Mouse (Mus musculus): ENCODE data around the gene Ahdc1.

Gene Ahdc1

DNA sequence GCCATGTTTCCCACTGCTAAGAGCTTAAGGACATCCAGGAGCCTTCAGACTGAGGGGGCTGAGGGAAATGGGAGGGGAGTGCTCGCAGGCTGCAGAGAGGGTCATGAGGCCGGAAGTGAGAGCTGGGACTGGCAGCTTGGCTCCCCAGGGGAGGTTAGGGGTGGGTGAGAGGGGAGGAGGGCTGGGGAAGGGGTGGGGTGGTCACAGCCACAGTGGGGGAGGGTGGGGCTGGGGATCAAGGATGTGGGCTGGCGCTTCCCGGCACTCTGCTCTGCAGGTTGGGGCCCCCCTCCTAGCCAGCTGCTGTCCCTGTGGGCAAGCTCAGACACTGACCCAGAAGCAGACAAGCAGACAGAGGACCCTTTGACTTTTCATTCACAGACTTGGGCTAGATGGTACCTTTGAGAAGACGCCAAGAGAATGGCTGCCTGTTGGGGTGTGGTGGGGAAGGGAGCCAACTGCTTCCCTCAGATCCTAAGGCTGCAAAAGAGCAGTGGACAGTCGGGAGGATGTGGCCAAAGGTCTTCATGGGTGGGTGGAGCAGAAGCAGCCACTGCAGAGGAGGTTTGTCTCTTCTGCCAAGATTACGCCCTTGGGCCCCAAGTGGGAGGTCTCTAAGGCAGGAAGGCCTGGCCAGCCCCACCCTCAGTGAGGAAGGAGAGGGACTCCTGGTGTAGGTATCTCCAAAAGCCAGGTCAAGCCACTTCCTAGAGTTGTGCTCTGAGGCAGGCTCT, 46.5 kb downstream of the Ahdc1 start:
- no peak for DNase-seq

DNA sequence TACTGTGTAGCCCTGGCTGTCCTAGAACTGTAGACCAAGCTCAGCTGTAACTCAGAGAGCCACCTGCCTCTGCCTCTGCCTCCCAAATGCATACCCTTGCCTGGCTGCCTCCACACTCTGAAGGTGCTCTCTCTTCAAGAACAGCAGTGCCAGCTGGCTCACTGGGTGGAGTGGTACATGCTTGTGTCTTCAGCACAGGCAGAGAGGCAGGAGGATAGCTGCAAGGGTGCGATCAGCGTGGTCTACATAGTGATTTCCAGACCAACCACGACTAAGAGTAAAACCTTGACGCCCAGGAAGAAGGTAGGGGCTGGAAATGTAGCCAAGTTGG, 47.0 kb downstream of the Ahdc1 start:
- DNase-seq: no peak

DNA sequence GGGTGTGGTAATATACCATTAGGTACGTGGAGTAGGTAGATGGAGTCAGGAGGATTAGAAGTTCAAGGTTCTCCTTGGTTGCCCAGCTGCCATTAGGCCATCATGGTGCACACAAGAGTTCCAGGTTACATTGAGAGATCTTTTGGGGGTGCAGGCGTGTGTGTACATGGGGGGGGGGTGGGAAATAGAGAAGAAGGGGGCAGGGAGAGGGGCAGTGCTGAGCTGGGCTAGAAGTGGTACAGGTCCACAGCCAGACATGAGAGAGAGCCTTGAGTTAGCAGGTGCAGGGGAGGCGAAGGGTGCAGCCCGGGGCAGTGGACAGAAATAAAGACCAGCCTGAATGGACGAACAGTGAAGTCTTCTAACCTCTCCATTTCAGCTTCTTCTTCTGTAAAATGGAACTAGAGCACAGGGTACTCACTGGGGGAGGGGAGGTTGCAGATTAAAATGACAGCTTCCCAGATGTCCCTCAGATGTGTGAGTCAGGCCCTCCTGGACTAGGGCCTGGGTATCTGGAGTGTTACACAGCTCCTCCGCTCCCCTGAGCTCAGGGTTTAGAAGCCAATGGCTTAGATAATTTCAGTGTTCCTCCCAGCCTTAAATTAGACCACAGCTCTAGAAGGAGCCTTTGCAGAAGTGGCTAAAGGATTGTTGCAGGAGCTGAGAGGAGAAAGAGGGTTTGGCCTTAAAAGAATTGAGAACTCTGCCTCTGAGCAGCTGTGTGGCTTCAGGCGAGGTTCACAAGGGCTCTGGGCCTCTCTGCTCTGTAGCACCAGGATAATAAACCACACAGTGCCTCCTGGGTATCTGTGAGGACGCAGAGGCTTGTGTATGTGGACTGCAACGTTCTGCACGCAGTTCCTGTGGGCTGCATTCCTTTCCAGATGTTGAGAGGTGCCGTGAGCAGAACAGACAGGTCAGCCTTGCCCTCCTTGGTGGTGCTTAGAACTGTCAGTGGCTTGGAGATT, 47.7 kb downstream of the Ahdc1 start:
- no peak for DNase-seq

DNA sequence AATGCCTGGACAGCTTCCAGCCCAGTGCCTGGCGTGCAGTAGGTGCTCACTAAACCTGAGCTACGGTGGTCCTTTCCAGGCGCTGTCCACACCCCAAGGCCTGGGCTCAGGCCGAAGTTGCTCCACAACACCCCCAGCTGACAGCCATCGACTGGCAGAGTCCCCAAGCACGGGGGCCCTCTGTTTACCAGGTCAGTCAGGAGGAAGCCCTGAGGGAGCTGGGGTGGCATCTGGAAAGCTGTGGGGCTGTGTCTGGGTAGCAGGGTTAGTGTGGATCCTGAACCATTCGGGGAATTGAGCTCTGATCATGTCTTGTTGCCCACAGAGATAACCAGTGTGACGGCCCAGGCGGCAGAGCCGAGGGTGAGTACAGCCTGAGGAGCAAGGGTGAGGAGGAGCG, 49.6 kb downstream of the Ahdc1 start:
- DNase-seq: no peak

GRCm38 (mm10) chr4:133061798-133062197, 50.7 kb downstream of the Ahdc1 start:
- no peak for DNase-seq

- no peak for DNase-seq
These were observed 51.2 kb downstream of the Ahdc1 start for GRCm38 (mm10) chr4:133062286-133062685.

GRCm38 (mm10) chr4:133063203-133063602, 52.1 kb downstream of the Ahdc1 start:
- DNase-seq: no peak

DNA sequence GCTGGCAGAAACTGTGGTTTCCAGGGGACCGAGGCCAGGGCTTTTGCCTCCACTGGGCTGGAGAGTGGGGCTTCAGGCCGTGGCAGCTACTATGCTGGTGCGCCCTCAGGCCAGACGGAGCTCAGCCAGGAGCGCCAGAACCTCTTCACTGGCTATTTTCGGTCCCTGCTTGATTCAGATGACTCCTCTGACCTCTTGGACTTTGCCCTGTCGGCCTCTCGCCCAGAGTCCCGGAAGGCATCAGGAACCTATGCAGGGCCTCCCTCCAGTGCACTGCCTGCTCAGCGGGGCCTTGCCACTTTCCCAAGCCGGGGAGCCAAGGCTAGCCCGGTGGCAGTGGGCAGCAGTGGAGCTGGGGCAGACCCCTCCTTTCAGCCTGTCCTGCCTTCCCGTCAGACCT, 52.7 kb downstream of the Ahdc1 start:
- no peak for DNase-seq

GRCm38 (mm10) chr4:133064791-133065190, 53.7 kb downstream of the Ahdc1 start:
- no peak for DNase-seq

- DNase-seq: no peak
These were observed 54.9 kb downstream of the Ahdc1 start for GRCm38 (mm10) chr4:133065894-133066386.

GRCm38 (mm10) chr4:133068400-133069138, 57.5 kb downstream of the Ahdc1 start:
- DNase-seq: no peak

DNA sequence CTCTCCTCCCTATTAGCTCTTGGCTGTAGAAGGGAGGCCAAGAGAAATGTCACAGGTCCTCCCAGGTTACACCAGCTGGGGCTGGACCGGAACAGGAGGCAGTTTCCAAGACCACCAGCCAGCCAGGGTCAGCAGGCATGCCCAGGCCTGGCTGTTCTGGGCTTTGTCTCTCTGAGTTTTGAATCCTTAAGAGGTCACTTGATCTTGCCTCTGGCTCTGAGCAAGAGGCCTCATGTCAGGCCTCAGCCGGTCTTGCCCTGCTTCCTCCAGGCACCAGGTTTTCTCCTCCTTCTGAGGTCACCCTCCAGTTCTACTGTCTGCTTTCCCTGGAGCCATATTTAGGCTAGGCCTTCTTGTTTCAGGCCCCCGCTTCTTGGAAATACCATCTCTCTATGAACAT, 59.3 kb downstream of the Ahdc1 start:
- no peak for DNase-seq

- no peak for DNase-seq
These were observed 59.8 kb downstream of the Ahdc1 start for GRCm38 (mm10) chr4:133070821-133071372.

DNA sequence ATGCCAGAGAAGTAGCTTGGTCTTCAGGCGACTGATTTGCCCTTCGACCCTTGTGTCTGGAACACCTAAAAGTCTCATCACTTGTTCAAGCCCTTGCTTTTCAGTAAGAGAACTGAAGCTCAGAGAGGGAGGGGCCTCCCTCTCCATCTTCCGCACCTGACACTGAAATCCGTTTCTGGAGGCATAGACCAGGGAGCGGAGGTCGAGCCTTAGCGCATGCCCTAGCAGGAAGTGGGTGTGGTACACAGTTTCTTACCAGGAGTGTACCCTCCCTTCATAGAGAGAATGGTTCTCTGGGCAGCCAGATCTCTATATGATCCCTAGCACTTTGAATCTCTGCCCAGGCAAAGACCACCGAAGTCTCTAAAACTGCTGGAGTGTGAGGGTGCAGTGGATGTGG, 62.1 kb downstream of the Ahdc1 start:
- DNase-seq: no peak

DNA sequence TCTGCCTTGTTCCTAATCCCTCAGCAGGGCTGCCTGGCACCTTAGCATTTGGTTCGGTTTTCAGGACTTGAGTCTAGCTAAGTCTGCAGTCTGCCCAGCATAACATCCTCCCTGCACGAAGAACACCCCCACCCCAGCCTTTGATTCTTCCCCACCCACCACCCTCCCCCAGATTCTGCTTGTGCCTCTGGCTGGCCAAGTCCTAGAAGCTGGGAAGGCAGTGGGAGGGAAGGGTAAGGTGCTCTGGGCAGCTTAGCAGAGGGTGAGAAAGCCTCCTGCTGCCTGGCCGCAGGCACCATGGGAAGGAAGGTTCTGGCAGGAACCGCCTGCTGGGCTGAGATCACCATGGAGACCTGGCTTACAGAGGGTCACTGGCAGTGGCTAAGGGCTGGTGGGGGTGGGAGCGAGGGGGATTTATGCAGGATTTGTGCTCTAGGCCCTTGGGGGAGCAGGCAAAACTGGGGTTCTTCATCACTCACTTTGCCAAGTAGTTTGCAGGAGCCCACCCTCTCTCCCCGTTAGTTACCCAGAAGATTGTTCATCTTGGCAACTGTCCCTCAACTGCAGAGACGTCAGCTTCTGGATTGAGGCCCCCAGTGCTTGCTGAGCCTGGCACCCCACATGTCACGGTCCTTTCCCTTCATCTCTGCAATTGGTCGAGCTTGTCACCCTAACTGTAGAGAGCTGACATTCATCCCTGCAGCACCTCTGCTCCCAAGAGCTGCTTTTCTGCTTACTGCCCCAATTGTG, 63.2 kb downstream of the Ahdc1 start:
- DNase-seq: no peak

DNA sequence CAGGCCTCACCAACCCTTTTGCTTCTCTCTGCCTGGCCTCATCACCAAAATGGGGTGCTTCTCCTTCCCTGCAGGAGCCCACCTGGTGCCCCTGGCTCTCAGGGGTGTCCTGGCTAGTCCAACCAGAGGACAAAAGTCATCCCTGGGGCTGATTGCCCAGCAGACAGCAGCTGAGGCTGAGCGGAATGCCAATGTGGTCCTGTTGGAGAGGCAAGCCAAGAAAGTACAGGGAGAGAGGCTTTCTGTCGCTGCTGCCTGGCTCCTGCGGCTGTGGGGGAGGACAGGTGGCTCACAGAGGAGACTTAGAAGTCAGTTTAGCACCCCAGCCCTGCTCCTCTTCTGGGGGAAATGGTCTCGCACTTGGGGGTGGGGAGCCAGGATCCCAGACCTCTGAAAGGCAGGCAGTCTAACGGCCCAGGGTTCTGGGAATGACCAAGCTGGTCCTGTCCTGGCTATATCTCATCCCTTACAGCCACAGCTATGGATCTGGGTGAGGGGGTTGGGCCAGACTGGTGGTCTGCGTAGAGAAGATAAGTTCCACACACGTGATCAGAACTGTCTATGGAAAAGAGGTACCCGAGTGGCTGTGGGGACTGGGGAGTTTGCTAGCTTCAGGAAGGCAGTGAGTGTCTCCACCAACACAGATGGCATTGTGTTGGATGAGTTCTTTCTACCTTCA, 64.0 kb downstream of the Ahdc1 start:
- DNase-seq: no peak

DNA sequence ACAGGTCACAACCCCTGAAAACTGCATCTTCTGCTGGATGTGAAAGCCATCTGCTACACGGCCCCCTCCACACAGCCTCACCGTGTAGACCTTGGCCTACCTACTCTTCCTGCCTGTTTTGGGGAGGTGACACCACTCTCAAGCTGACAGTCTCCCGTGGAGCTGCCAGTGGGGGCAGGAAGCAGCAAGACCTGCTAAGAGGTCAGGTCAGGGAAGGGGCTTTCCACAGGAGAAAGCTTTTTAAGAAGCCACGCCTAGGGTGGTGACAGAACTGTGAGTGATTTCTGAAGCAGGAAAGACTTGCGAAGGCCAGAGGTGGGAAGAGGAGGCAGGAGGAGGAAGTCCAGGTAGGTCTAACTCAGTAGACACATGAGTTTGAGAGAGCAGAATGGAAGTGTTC, 67.9 kb downstream of the Ahdc1 start:
- DNase-seq: no peak

DNA sequence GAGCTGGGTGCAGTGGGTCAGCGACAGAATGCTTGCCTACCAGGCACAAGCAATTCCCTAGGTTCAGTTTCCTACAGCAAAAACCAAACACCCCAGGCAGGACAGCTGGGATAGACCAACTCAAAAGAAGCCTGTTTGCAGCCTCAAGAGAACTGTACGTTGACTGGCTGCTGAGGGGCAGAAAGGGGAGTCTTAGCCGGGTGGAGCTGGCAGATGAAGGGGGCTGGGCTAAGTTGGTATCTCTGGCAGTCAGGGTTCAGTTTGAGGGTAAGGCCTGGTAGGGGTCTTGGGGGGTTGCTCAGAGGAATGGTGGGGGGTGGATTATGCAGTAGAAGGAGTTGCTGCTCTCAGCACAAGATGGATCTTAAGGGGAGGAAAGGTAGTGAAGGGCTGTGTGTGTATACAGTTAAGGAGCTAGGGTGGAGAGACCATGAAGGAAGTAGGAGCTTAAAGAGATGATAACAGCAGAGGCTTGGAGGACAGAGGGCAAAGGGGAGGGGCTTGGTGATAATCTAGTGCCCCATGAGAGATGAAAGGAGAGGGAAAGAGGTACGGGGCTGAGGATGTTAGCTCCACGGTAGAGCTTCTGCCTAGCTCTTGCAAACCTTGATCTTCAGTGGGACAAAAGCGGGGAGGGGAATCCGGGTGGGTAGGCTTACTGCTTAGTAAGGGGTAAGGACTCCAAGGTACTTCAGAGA, 68.5 kb downstream of the Ahdc1 start:
- DNase-seq: no peak

- no peak for DNase-seq
These were observed 69.8 kb downstream of the Ahdc1 start for GRCm38 (mm10) chr4:133080862-133081261.

DNA sequence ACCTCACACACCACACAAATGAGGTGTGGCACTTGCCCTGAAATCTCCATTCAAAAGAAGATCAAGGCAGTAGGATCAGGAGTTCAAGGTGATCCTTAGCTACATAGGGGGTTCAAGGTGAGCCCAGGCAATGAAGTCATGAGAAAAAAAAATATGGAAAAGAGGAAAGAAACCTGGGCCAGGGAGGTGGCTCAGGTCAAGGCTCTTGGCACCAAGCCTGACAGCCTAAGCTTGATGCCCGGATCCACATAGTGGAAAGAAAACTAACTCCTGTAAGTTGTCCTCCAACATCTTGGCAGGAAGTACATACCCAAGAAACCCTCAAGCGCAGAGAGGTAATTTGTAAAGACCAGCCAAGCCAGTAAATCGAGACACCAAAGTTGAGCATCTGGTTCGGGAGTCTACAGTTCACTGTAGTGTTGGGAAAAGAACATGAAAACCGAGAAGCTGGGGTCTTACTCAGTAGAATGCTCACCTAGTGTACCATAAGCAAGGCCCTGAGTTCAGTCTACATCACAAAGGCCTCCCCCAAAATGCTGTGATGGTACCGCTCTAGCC, 71.2 kb downstream of the Ahdc1 start:
- DNase-seq: no peak

Measured in right cerebral cortex, postnatal 14 days (tissue).